Mouse (Mus musculus) midbrain, embryonic 16.5 days (tissue): ENCODE data around the gene Brap. TPM values are rescaled to one million over a fixed set of nuclear protein-coding genes. Genes with fewer than 3 reads are reported as not detected.
A peak's percentile ranks its signal among the peaks of the same experiment; 100 is the strongest.
"Not testable (repeated sequence)": the region's sequence is repeated elsewhere in the genome, so short reads cannot be mapped to it uniquely, and the experiment has no call there.

Experiments used
- ATAC-seq: fragments of 200-750 bp; cut with Nextera tagmentation; 2 replicates; pipeline ENCODE4 v1.8.0; 2017; ENCODE audit warnings: moderate TSS enrichment
- H3K27ac ChIP-seq: fragments of 300-500 bp; sonication (generic); 2 replicates; pipeline ENCODE4 v1.5.1; 2014; ENCODE audit warnings: mild to moderate bottlenecking, low read length, mixed read lengths
- H3K27me3 ChIP-seq: fragments of 300-500 bp; sonication (generic); 2 replicates; pipeline ENCODE4 v1.6.1; 2014; ENCODE audit warnings: low read depth, low read length, mixed read lengths; ENCODE audit not compliant: control insufficient read depth, insufficient read depth
- H3K36me3 ChIP-seq: fragments of 300-500 bp; sonication (generic); 2 replicates; pipeline ENCODE4 v1.6.1; 2014; ENCODE audit warnings: mild to moderate bottlenecking, low read length, moderate library complexity, mixed read lengths; ENCODE audit not compliant: control insufficient read depth, insufficient read depth
- H3K4me1 ChIP-seq: fragments of 300-500 bp; sonication (generic); 2 replicates; pipeline ENCODE4 v1.6.1; 2014; ENCODE audit warnings: mild to moderate bottlenecking, low read length, mixed read lengths; ENCODE audit not compliant: control insufficient read depth, insufficient read depth
- H3K4me2 ChIP-seq: fragments of 300-500 bp; sonication (generic); 2 replicates; pipeline ENCODE4 v1.6.1; 2014; ENCODE audit warnings: mild to moderate bottlenecking, low read length, mixed read lengths
- H3K4me3 ChIP-seq: fragments of 300-500 bp; sonication (generic); 2 replicates; pipeline ENCODE4 v1.5.1; 2014; ENCODE audit warnings: low read depth, mild to moderate bottlenecking, low read length, moderate library complexity, mixed read lengths
- H3K9ac ChIP-seq: fragments of 300-500 bp; sonication (generic); 2 replicates; pipeline ENCODE4 v1.6.1; 2014; ENCODE audit warnings: low read depth, low read length, mixed read lengths
- H3K9me3 ChIP-seq: fragments of 300-500 bp; sonication (generic); replicated peaks from 2 replicates; pipeline ENCODE4 v1.6.1; 2014; ENCODE audit warnings: mild to moderate bottlenecking, low read length, mixed read lengths; ENCODE audit not compliant: control insufficient read depth, poor library complexity, severe bottlenecking
- WGBS: fragments of 180-500 bp; shearing (Covaris S2); extraction: QIAGEN DNeasy Blood & Tissue Kit; methylation state at CpG from one replicate; pipeline ENCODE4 v1.1.7; 2014; 5-methylcytosine and 5-hydroxymethylcytosine counted together
- polyA plus RNA-seq: library from polyadenylated mRNA; unstranded; fragments of >200 nt; fragmentation: Nextera tagmentation; extraction: Ambion mirVana; gene quantifications from 2 replicates; pipeline ENCODE4 v1.2.1, GENCODE M21; 2015

The Brap gene
- polyA plus RNA-seq, result 43.3 and 44.5 TPM in 2 replicates

DNA sequence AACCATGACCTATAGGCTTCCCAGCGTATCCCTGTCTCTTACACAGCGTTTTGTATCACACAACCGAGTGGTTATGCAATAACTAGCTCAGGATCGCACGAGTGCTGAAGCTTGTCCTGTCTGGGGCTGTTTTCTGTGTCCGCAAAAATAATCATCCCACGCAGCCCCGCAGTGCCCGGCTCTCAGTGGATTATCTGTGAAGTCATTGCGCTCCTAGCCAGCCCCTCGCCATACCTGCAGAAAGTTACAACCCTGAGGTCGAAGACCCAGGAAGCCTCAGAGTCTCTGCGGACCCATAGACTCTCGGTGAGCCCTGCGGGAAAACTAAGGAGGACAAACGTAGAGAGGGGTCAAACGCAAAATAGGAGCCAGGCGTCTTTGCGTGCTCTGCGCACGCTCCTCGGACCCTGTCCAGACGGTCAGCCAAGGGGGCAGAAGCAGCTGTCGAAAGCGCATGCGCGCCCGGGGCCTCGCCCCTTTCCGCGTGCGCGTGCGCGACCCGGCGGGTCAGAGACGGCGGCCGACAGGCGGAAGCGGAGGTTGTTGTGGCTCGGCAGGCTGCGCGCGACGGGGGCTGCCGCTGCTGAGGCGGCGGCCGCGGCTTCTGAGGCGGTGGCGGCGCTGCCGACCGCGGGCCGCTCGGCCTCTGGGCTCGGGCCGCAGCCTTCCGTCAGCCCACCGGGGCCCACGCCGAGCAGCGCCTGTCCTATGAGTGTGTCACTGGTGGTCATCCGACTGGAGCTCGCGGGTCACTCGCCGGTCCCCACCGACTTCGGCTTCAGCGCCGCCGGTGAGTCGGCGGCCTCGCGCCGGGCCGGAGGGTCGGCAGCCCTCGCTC, at the start of gene Brap, which contains the start of gene Acad10:
Brap (plus strand) TSS at position 505 of the 838 bp plus-strand sequence.
Acad10 (minus strand) TSS at position 456 of the 838 bp plus-strand sequence.
- peaks cover 18% of the 10 kb centered on the region for H3K4me1 ChIP-seq
- peak within 1 kb of the TSS; percentile 80 for H3K9ac ChIP-seq
- H3K4me3 ChIP-seq, result peak within 1 kb of the TSS; percentile 95
- peak within 1 kb of the TSS; percentile 68 for H3K27ac ChIP-seq
- peak within 1 kb of the TSS; percentile 86 for H3K4me2 ChIP-seq
- 1% methylated on average over 66 of the region's 85 CpGs for WGBS
- no peaks in the 10 kb centered on the region for H3K27me3 ChIP-seq
- H3K9me3 ChIP-seq, result no peaks in the 10 kb centered on the region
- ATAC-seq, result peak; percentile 85
- peaks cover 8% of the 10 kb centered on the region for H3K36me3 ChIP-seq

- Histone ChIP-seq H3K9me3 (no peaks in the 10 kb centered on the region), H3K36me3 (no peaks in the 10 kb centered on the region), H3K4me3 (no peak overlapping the region), H3K4me2 (no peak overlapping the region), H3K4me1 (no peaks in the 10 kb centered on the region), H3K27me3 (no peaks in the 10 kb centered on the region), H3K27ac (no peak overlapping the region), H3K9ac (no peak overlapping the region)
- no peak for ATAC-seq
- 90% methylated on average over 6 of the region's 6 CpGs for WGBS
Measured at GRCm38 (mm10) chr5:121612036-121612435, 48.3 kb upstream of the Brap start.

GRCm38 (mm10) chr5:121614921-121615320, 45.4 kb upstream of the Brap start:
- 81% methylated on average over 3 of the region's 3 CpGs for WGBS
- not testable (repeated sequence) for H3K27ac ChIP-seq, H3K36me3 ChIP-seq, H3K4me1 ChIP-seq, H3K9me3 ChIP-seq, H3K9ac ChIP-seq, H3K4me3 ChIP-seq, ATAC-seq, H3K4me2 ChIP-seq, H3K27me3 ChIP-seq

GRCm38 (mm10) chr5:121618592-121619513, 41.5 kb upstream of the Brap start, which contains the start of gene Acad12:
TSS of gene Acad12 (minus strand) at chr5:121618938.
- Histone ChIP-seq H3K4me1 (peaks cover 11% of the 10 kb centered on the region), H3K4me3 (peak within 1 kb of the TSS; percentile 80), H3K4me2 (peak within 1 kb of the TSS; percentile 80), H3K9me3 (no peaks in the 10 kb centered on the region), H3K36me3 (no peaks in the 10 kb centered on the region), H3K27me3 (no peaks in the 10 kb centered on the region), H3K9ac (peak within 1 kb of the TSS; percentile 84), H3K27ac (peak within 1 kb of the TSS; percentile 86)
- under 1% methylated on average over 49 of the region's 58 CpGs for WGBS
- peak; percentile 83 for ATAC-seq

GRCm38 (mm10) chr5:121621102-121621501, 39.3 kb upstream of the Brap start:
- H3K9me3 ChIP-seq, result no peaks in the 10 kb centered on the region
- no peak overlapping the region for H3K4me3 ChIP-seq
- no peaks in the 10 kb centered on the region for H3K36me3 ChIP-seq
- H3K4me2 ChIP-seq, result no peak overlapping the region
- peaks cover 11% of the 10 kb centered on the region for H3K4me1 ChIP-seq
- no peak overlapping the region for H3K9ac ChIP-seq
- WGBS, result 96% methylated on average over 5 of the region's 5 CpGs
- no peak for ATAC-seq
- no peaks in the 10 kb centered on the region for H3K27me3 ChIP-seq
- H3K27ac ChIP-seq, result no peak overlapping the region

DNA sequence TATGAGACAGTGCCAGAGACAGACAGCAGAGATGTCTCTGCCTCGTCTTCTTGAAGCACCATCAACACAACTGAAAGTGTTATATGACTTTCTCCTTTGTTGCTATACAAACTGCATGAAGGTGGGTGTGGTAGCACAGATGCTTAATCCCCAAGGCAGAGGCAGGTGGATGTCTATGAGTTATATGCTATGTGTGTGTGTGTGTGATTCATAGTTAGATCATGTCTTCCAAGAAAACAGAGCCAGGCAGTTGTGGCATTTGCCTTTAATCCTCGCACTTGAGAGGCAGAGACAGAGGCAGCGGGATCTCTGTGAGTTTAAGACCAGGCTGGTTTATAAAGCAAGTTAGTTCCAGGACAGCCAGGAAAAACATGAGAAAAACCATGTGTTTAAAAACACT, 37.1 kb upstream of the Brap start:
- 86% methylated on average over 3 of the region's 3 CpGs for WGBS
- H3K27me3 ChIP-seq, result no peaks in the 10 kb centered on the region
- H3K27ac ChIP-seq, result no peak overlapping the region
- H3K36me3 ChIP-seq, result no peaks in the 10 kb centered on the region
- no peak overlapping the region for H3K4me2 ChIP-seq
- no peaks in the 10 kb centered on the region for H3K9me3 ChIP-seq
- no peak overlapping the region for H3K4me3 ChIP-seq
- H3K4me1 ChIP-seq, result peaks cover 8% of the 10 kb centered on the region
- ATAC-seq, result no peak
- no peak overlapping the region for H3K9ac ChIP-seq

DNA sequence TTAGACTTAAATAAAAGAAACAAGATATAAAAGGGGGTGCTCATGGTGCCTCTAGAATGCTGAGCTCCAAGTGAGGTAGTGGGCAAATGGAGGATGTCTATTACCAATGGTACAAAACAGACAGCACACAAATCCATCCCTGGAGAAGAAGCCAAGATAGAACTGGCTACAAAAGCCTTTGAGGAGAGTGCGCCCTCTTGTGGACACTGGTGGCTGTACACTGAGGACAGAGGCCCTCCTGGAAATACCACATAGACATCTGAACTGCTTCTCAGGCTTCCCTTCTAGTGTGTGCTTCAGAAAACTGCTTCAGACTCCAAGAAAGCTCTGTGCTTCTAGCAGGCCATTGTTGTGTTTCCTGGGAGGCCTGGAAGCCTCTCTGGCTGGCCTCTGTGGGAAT, 32.5 kb upstream of the Brap start:
- no peak overlapping the region for H3K27ac ChIP-seq
- ATAC-seq, result no peak
- WGBS, result 0% methylated on average over 1 of the region's 1 CpGs

DNA sequence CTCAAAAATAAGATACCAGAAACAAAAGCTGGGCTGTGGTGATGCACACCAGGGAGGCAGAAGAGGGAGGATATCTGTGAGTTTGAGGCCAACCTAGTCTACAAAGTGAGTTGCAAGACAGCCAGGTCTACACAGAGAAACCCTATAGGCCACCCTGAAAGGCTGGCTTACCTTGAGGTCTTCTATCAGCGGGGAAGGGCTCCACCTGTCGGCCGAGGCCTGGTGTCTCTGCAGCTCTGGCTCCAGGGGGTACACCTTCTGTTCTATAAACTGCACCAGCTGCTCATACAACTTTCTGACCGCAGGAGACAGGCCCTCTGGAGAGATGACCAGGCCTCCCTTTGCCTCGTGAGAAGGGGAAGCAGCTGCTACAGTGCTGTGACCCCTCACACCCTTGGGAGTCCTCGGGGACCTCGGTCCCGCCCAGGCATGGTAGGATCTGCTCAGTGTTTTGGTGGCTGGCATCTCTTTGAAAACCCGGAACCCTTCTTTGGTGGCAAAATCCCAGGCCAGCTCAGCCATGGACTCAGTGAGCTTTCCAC, 29.2 kb upstream of the Brap start:
- not testable (repeated sequence) for H3K27me3 ChIP-seq, H3K36me3 ChIP-seq, ATAC-seq, H3K9me3 ChIP-seq, H3K4me1 ChIP-seq, H3K4me2 ChIP-seq, H3K9ac ChIP-seq, H3K4me3 ChIP-seq, H3K27ac ChIP-seq
- 63% methylated on average over 9 of the region's 9 CpGs for WGBS

More for the DNA sequence above, 32.5 kb upstream of the Brap start:
- Histone ChIP-seq H3K9ac (no peak overlapping the region), H3K9me3 (no peaks in the 10 kb centered on the region), H3K4me3 (no peak overlapping the region), H3K4me2 (no peak overlapping the region), H3K36me3 (no peaks in the 10 kb centered on the region), H3K27me3 (no peaks in the 10 kb centered on the region), H3K4me1 (no peaks in the 10 kb centered on the region)
